25 mouse cellular contexts compared by ENCODE assay signal in the genomic region with DNA sequence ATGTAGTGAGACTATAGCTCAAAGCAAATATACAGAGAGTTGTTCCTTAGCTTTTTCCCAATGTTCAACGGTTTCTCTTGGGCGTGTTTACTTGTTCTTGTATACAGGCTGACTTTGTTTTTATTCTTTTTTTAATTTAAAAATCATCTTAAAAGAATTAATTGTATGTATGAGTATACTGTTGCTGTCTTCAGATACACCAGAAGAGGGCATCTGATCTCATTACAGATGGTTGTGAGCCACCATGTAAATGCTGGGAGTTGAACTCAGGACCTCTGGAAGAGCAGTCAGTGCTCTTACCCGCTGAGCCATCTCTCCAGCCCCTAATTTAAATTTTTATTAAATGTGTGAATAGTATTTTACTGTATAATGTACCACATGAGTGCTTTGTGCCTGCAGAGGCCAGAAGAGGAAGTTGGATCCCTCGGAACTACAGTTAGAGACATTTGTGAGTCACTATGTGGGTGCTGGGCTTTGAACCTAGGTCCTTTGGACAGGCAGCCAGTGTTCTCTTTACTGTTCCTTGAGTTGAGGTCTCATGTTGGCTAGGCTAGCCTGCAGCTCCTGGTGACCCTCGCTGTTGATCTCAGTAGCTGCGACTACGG. TPM values are rescaled to one million over a fixed set of nuclear protein-coding genes. Genes with fewer than 3 reads are reported as not detected.
DNase-seq lines count a peak whose midpoint lies in the region; ATAC-seq and TF ChIP-seq lines count a peak whose summit lies in the region.
"Had no signal": no experiment of that assay in that cellular context is flagged by ENCODE, and none has a peak within 500 bp of the region (broad histone marks: within the 10 kb centered on the region; RNA-seq: fewer than 3 reads in every experiment).

No protein-coding gene starts in this region.

- peaks cover 4% of the 10 kb centered on the region for H3K4me1 ChIP-seq in heart, postnatal 0 days (ENCODE audit: control insufficient read depth, insufficient read depth)
- H3K4me1 ChIP-seq in lung, postnatal 0 days (ENCODE audit: insufficient read depth, low read depth, low read length), result peaks cover 6% of the 10 kb centered on the region
- peaks cover 17% of the 10 kb centered on the region for H3K4me1 ChIP-seq in embryonic facial prominence, embryonic 10.5 days

- H3K9ac ChIP-seq in heart, postnatal 0 days (replicated peaks; ENCODE audit: low read depth, low read length), result no peak overlapping the region
- H3K9ac ChIP-seq in lung, postnatal 0 days (replicated peaks; ENCODE audit: low read depth), result no peak overlapping the region
- H3K9ac ChIP-seq: forebrain, embryonic 13.5 days; hindbrain, embryonic 14.5 days; kidney, embryonic 15.5 days; lung, embryonic 15.5 days; midbrain, embryonic 13.5 days; neural tube, embryonic 15.5 days; stomach, embryonic 15.5 days had no signal

- no peak overlapping the region for H3K4me2 ChIP-seq in heart, postnatal 0 days (ENCODE audit: low read depth, low read length)
- no peak overlapping the region for H3K4me2 ChIP-seq in lung, postnatal 0 days (replicated peaks; ENCODE audit: low read depth, low read length)
- H3K4me2 ChIP-seq: forebrain, embryonic 13.5 days; heart, embryonic 11.5 days; hindbrain, embryonic 14.5 days; kidney, embryonic 15.5 days; lung, embryonic 15.5 days; midbrain, embryonic 13.5 days; neural tube, embryonic 15.5 days; stomach, embryonic 15.5 days had no signal

- ATAC-seq in heart, postnatal 0 days (ENCODE audit: insufficient read depth, low read depth), result no peak
- ATAC-seq in lung, postnatal 0 days, result no peak
- ATAC-seq: activated CD4-positive, CD25-positive, alpha-beta regulatory T cell, adult 4 months; forebrain, embryonic 13.5 days; midbrain, embryonic 13.5 days had no signal

- no peaks in the 10 kb centered on the region for H3K9me3 ChIP-seq in heart, postnatal 0 days (replicated peaks; ENCODE audit: control insufficient read depth, low read length)
- no peaks in the 10 kb centered on the region for H3K9me3 ChIP-seq in lung, postnatal 0 days (ENCODE audit: low read length)
- no peaks in the 10 kb centered on the region for H3K9me3 ChIP-seq in embryonic facial prominence, embryonic 10.5 days
- H3K9me3 ChIP-seq: forebrain, embryonic 13.5 days; kidney, embryonic 15.5 days; limb, embryonic 10.5 days; lung, embryonic 15.5 days; midbrain, embryonic 13.5 days; neural tube, embryonic 15.5 days; stomach, embryonic 15.5 days had no signal

- no peak for DNase-seq in heart, postnatal 0 days (ENCODE audit: low spot score)
- no peak for DNase-seq in heart, postnatal 36 days
- DNase-seq in lung, postnatal 0 days (ENCODE audit: low spot score), result no peak
- DNase-seq in lung, postnatal 14 days, result no peak
- no peak for DNase-seq in embryonic facial prominence, embryonic 10.5 days (ENCODE audit: low spot score)
- no peak for DNase-seq in frontal cortex, postnatal 36 days (ENCODE audit: low spot score in 2 of 2)
- no peak for DNase-seq in left cerebral cortex, adult 9 months (ENCODE audit: low spot score in 2 of 2)
- DNase-seq: adrenal gland, postnatal 10 days; cerebellum, adult 11 months; cerebellum, postnatal 36 days; layer of hippocampus, postnatal 36 days; right cerebral cortex, postnatal 14 days; thymus, adult 2 months had no signal

- 0 out of 2 replicates have a peak, but pooled peaks have one; percentile 6 for TF ChIP-seq CTCF in heart, postnatal 0 days (IDR thresholded peaks at IDR 0.05; ENCODE audit: low read depth)
- TF ChIP-seq CTCF in lung, postnatal 0 days (IDR thresholded peaks at IDR 0.05), result peak; percentile 32; the same call in 1 of the 2 replicates

- H3K36me3 ChIP-seq in heart, postnatal 0 days (replicated peaks; ENCODE audit: control insufficient read depth, insufficient read depth, low read length), result peaks cover 61% of the 10 kb centered on the region
- H3K36me3 ChIP-seq in lung, postnatal 0 days (ENCODE audit: insufficient read depth, low read length), result peaks cover 14% of the 10 kb centered on the region
- H3K36me3 ChIP-seq in embryonic facial prominence, embryonic 10.5 days (replicated peaks), result peaks cover 96% of the 10 kb centered on the region

- WGBS in heart, postnatal 0 days, result 91% methylated on average over 7 of the region's 7 CpGs
- 89% methylated on average over 7 of the region's 7 CpGs for WGBS in lung, postnatal 0 days
- 94% methylated on average over 7 of the region's 7 CpGs for WGBS in embryonic facial prominence, embryonic 10.5 days

- no peak overlapping the region for H3K27ac ChIP-seq in heart, postnatal 0 days (ENCODE audit: low read depth)
- no peak overlapping the region for H3K27ac ChIP-seq in lung, postnatal 0 days (ENCODE audit: low read length)
- H3K27ac ChIP-seq in embryonic facial prominence, embryonic 10.5 days (replicated peaks), result no peak overlapping the region
- H3K27ac ChIP-seq: forebrain, embryonic 13.5 days; hindbrain, embryonic 14.5 days; kidney, embryonic 15.5 days; limb, embryonic 10.5 days; lung, embryonic 15.5 days; midbrain, embryonic 13.5 days; neural tube, embryonic 15.5 days; stomach, embryonic 15.5 days had no signal

- no peak overlapping the region for H3K4me3 ChIP-seq in heart, postnatal 0 days (ENCODE audit: low read depth, low read length)
- H3K4me3 ChIP-seq in lung, postnatal 0 days (ENCODE audit: low read depth, low read length), result no peak overlapping the region
- H3K4me3 ChIP-seq in embryonic facial prominence, embryonic 10.5 days, result peak overlapping the region; percentile 8; the same call in 1 of the 2 replicates
- H3K4me3 ChIP-seq: forebrain, embryonic 13.5 days; kidney, embryonic 15.5 days; limb, embryonic 10.5 days; lung, embryonic 15.5 days; midbrain, embryonic 13.5 days; neural tube, embryonic 15.5 days; stomach, embryonic 15.5 days had no signal

- no peak for TF ChIP-seq EP300 in heart, postnatal 0 days (IDR thresholded peaks at IDR 0.05; ENCODE audit: low read depth)
- TF ChIP-seq EP300 in lung, postnatal 0 days (IDR thresholded peaks at IDR 0.05), result no peak

- intact Hi-C loops in heart, postnatal 36 days (cut with DNase I), result no loop called here

- H3K27me3 ChIP-seq in heart, postnatal 0 days (ENCODE audit: control insufficient read depth, insufficient read depth, low read length), result no peaks in the 10 kb centered on the region
- H3K27me3 ChIP-seq in lung, postnatal 0 days (replicated peaks; ENCODE audit: insufficient read depth, low read length), result no peaks in the 10 kb centered on the region
- H3K27me3 ChIP-seq in embryonic facial prominence, embryonic 10.5 days (replicated peaks; ENCODE audit: low read depth, poor library complexity, severe bottlenecking), result no peaks in the 10 kb centered on the region
- H3K27me3 ChIP-seq: forebrain, embryonic 13.5 days; kidney, embryonic 15.5 days; lung, embryonic 15.5 days; midbrain, embryonic 13.5 days; neural tube, embryonic 15.5 days; stomach, embryonic 15.5 days had no signal

RNA-seq across cellular contexts. Expression of gene Vars, which starts 6.7 kb away (rescaled TPM):
- total RNA-seq in heart, postnatal 0 days (2014; rRNA removed; ENCODE audit: low replicate concordance), result 61.5 and 92.0 TPM in 2 replicates
- 20.4 and 21.7 TPM in 2 replicates for polyA plus RNA-seq in heart, postnatal 0 days (2015; fragmentation: Nextera tagmentation; extraction: Ambion mirVana)
- 10 to 100 TPM; 26.7 to 27.4 TPM for total RNA-seq in heart, postnatal 36 days (2021)
- polyA plus RNA-seq in lung, postnatal 0 days (2015; fragmentation: Nextera tagmentation; extraction: Ambion mirVana), result 24.6 and 24.7 TPM in 2 replicates
- polyA plus RNA-seq in embryonic facial prominence, embryonic 10.5 days (2016; fragmentation: Nextera tagmentation; extraction: Ambion mirVana), result 197 and 223 TPM in 2 replicates

RNA-seq across cellular contexts. Expression of gene Vwa7, which starts 8.9 kb away (rescaled TPM):
- 0.77 and 0.92 TPM in 2 replicates for total RNA-seq in heart, postnatal 0 days (2014; rRNA removed; ENCODE audit: low replicate concordance)
- polyA plus RNA-seq in heart, postnatal 0 days (2015; fragmentation: Nextera tagmentation; extraction: Ambion mirVana), result 0.43 and 0.63 TPM in 2 replicates
- total RNA-seq in heart, postnatal 36 days (2021), result 1 to 10 TPM; 8.4 to 9.3 TPM
- 0.30 and 0.36 TPM in 2 replicates for polyA plus RNA-seq in lung, postnatal 0 days (2015; fragmentation: Nextera tagmentation; extraction: Ambion mirVana)
- polyA plus RNA-seq in embryonic facial prominence, embryonic 10.5 days (2016; fragmentation: Nextera tagmentation; extraction: Ambion mirVana), result 0.18 and 0.21 TPM in 2 replicates

RNA-seq across cellular contexts. Expression of gene Sapcd1, which starts 20.3 kb away (rescaled TPM):
- 2.1 and 9.6 TPM in 2 replicates for total RNA-seq in heart, postnatal 0 days (2014; rRNA removed; ENCODE audit: low replicate concordance)
- polyA plus RNA-seq in heart, postnatal 0 days (2015; fragmentation: Nextera tagmentation; extraction: Ambion mirVana), result 0.77 and 1.2 TPM in 2 replicates
- total RNA-seq in heart, postnatal 36 days (2021), result not detected
- polyA plus RNA-seq in lung, postnatal 0 days (2015; fragmentation: Nextera tagmentation; extraction: Ambion mirVana), result 1.7 TPM in 2 replicates
- polyA plus RNA-seq in embryonic facial prominence, embryonic 10.5 days (2016; fragmentation: Nextera tagmentation; extraction: Ambion mirVana), result 4.2 and 5.6 TPM in 2 replicates
- total RNA-seq: heart, postnatal 25 days; liver, adult 2 months had no signal

RNA-seq across cellular contexts. Expression of gene Lsm2, which starts 25.8 kb away (rescaled TPM):
- total RNA-seq in heart, postnatal 0 days (2014; rRNA removed; ENCODE audit: low replicate concordance), result 23.1 and 43.3 TPM in 2 replicates
- 63.5 and 64.2 TPM in 2 replicates for polyA plus RNA-seq in heart, postnatal 0 days (2015; fragmentation: Nextera tagmentation; extraction: Ambion mirVana)
- total RNA-seq in heart, postnatal 36 days (2021), result 10 to 100 TPM; 16.0 to 17.4 TPM
- polyA plus RNA-seq in lung, postnatal 0 days (2015; fragmentation: Nextera tagmentation; extraction: Ambion mirVana), result 47.3 and 55.4 TPM in 2 replicates
- polyA plus RNA-seq in embryonic facial prominence, embryonic 10.5 days (2016; fragmentation: Nextera tagmentation; extraction: Ambion mirVana), result 339 and 361 TPM in 2 replicates

RNA-seq across cellular contexts. Expression of gene Hspa1l, which starts 35.0 kb away (rescaled TPM):
- 3.3 and 5.1 TPM in 2 replicates for total RNA-seq in heart, postnatal 0 days (2014; rRNA removed; ENCODE audit: low replicate concordance)
- polyA plus RNA-seq in heart, postnatal 0 days (2015; fragmentation: Nextera tagmentation; extraction: Ambion mirVana), result 1.6 and 1.8 TPM in 2 replicates
- total RNA-seq in heart, postnatal 36 days (2021), result 1 to 10 TPM; 7.8 to 9.2 TPM
- polyA plus RNA-seq in lung, postnatal 0 days (2015; fragmentation: Nextera tagmentation; extraction: Ambion mirVana), result 0.70 and 0.79 TPM in 2 replicates
- 1.1 TPM in 2 replicates for polyA plus RNA-seq in embryonic facial prominence, embryonic 10.5 days (2016; fragmentation: Nextera tagmentation; extraction: Ambion mirVana)
- polyA plus RNA-seq: liver, adult 2 months had no signal
